In genomic region chr5:120590356-120591010, GRCm38 (mm10) we compare ENCODE assay signal across 12 mouse cellular contexts. TPM values are rescaled to one million over a fixed set of nuclear protein-coding genes. Genes with fewer than 3 reads are reported as not detected.
DNase-seq lines count a peak whose midpoint lies in the region; ATAC-seq and TF ChIP-seq lines count a peak whose summit lies in the region.
"Had no signal": no experiment of that assay in that cellular context is flagged by ENCODE, and none has a peak within 500 bp of the region (broad histone marks: within the 10 kb centered on the region; RNA-seq: fewer than 3 reads in every experiment).

No protein-coding gene starts in this region.

- no peak overlapping the region for H3K27ac ChIP-seq in kidney, adult 2 months (ENCODE audit: insufficient read depth, low read depth, low read length)
- no peak overlapping the region for H3K27ac ChIP-seq in thymus, adult 2 months (ENCODE audit: control insufficient read depth, insufficient read depth, low read length)
- H3K27ac ChIP-seq in bone marrow macrophage, adult 2 months (ENCODE audit: insufficient read depth, low read depth, low read length): no peak overlapping the region
- H3K27ac ChIP-seq in stomach, postnatal 0 days (replicated peaks): no peak overlapping the region
- H3K27ac ChIP-seq: embryonic facial prominence, embryonic 15.5 days had no signal

- peak; percentile 61 for DNase-seq in kidney, adult 2 months
- no peak for DNase-seq in kidney, postnatal 10 days
- peak; percentile 58 for DNase-seq in thymus, postnatal 0 days (ENCODE audit: low spot score)
- no peak for DNase-seq in thymus, adult 2 months
- DNase-seq in stomach, postnatal 0 days (ENCODE audit: low spot score): peak; percentile 52
- no peak for DNase-seq in layer of hippocampus, postnatal 14 days (ENCODE audit: low spot score in 2 of 2)
- no peak for DNase-seq in cerebellum, adult 11-12 months
- DNase-seq: heart, postnatal 10 days; spleen, adult 18-20 months had no signal

- WGBS in kidney, adult 2 months: 79% methylated on average over 16 of the region's 16 CpGs
- WGBS in thymus, adult 2 months: 85% methylated on average over 16 of the region's 16 CpGs
- 65% methylated on average over 16 of the region's 16 CpGs for WGBS in stomach, postnatal 0 days

- no peaks in the 10 kb centered on the region for H3K36me3 ChIP-seq in kidney, adult 2 months (ENCODE audit: control insufficient read depth, insufficient read depth, low read length)
- H3K36me3 ChIP-seq in thymus, adult 2 months (ENCODE audit: control insufficient read depth, insufficient read depth, low read length): no peaks in the 10 kb centered on the region
- no peaks in the 10 kb centered on the region for H3K36me3 ChIP-seq in stomach, postnatal 0 days (ENCODE audit: control insufficient read depth, insufficient read depth, low read length)
- H3K36me3 ChIP-seq: embryonic facial prominence, embryonic 15.5 days had no signal

- H3K9ac ChIP-seq in stomach, postnatal 0 days (ENCODE audit: low read length): no peak overlapping the region
- H3K9ac ChIP-seq: embryonic facial prominence, embryonic 15.5 days had no signal

- no peaks in the 10 kb centered on the region for H3K27me3 ChIP-seq in kidney, adult 2 months (replicated peaks; ENCODE audit: control insufficient read depth, insufficient read depth, low read length)
- H3K27me3 ChIP-seq in thymus, adult 2 months (ENCODE audit: control insufficient read depth, insufficient read depth, low read length): no peaks in the 10 kb centered on the region
- no peaks in the 10 kb centered on the region for H3K27me3 ChIP-seq in stomach, postnatal 0 days (ENCODE audit: control insufficient read depth, insufficient read depth, low read length)
- H3K27me3 ChIP-seq: embryonic facial prominence, embryonic 15.5 days had no signal

- no peak for ATAC-seq in stomach, postnatal 0 days (ENCODE audit: low FRiP score, low TSS enrichment)

- peaks cover 18% of the 10 kb centered on the region for H3K4me1 ChIP-seq in kidney, adult 2 months (ENCODE audit: control insufficient read depth, insufficient read depth, low read length)
- peaks cover 19% of the 10 kb centered on the region for H3K4me1 ChIP-seq in thymus, adult 2 months (replicated peaks; ENCODE audit: control insufficient read depth, insufficient read depth, low read length)
- peaks cover 17% of the 10 kb centered on the region for H3K4me1 ChIP-seq in bone marrow macrophage, adult 2 months (ENCODE audit: control insufficient read depth, insufficient read depth, low read length)
- peaks cover 2% of the 10 kb centered on the region; the same call in 1 of the 2 replicates for H3K4me1 ChIP-seq in stomach, postnatal 0 days (replicated peaks; ENCODE audit: control insufficient read depth, insufficient read depth)

- no peaks in the 10 kb centered on the region for H3K9me3 ChIP-seq in stomach, postnatal 0 days (ENCODE audit: control insufficient read depth, low read length)
- H3K9me3 ChIP-seq: embryonic facial prominence, embryonic 15.5 days had no signal

- H3K4me3 ChIP-seq in kidney, adult 2 months (ENCODE audit: insufficient read depth, low read depth, low read length): no peak overlapping the region
- no peak overlapping the region for H3K4me3 ChIP-seq in thymus, adult 2 months (ENCODE audit: control insufficient read depth, insufficient read depth, low read length)
- H3K4me3 ChIP-seq in bone marrow macrophage, adult 2 months (ENCODE audit: insufficient read depth, low read length): no peak overlapping the region
- no peak overlapping the region for H3K4me3 ChIP-seq in stomach, postnatal 0 days (ENCODE audit: low read depth, low read length)
- H3K4me3 ChIP-seq: embryonic facial prominence, embryonic 15.5 days had no signal

- H3K4me2 ChIP-seq in stomach, postnatal 0 days (replicated peaks; ENCODE audit: low read depth): no peak overlapping the region
- H3K4me2 ChIP-seq: embryonic facial prominence, embryonic 15.5 days had no signal

- TF ChIP-seq CTCF in kidney, adult 2 months (conservative IDR thresholded peaks at IDR 0.05; ENCODE audit: insufficient read depth, insufficient read length, low read depth, low read length): peak; percentile 77
- no peak; the same call in 1 of the 2 replicates for TF ChIP-seq CTCF in thymus, adult 2 months (IDR thresholded peaks at IDR 0.05; ENCODE audit: borderline replicate concordance, control insufficient read depth, extremely low read depth, insufficient read depth, low read length, poor library complexity)
- peak; percentile 63 for TF ChIP-seq CTCF in bone marrow macrophage, adult 2 months (IDR thresholded peaks at IDR 0.05; ENCODE audit: low read depth, low read length)
- peak; percentile 69 for TF ChIP-seq CTCF in stomach, postnatal 0 days (IDR thresholded peaks at IDR 0.05; ENCODE audit: low read depth)

- TF ChIP-seq EP300 in stomach, postnatal 0 days (optimal IDR thresholded peaks at IDR 0.05): no peak

- no peak for TF ChIP-seq POLR2A in kidney, adult 2 months (IDR thresholded peaks at IDR 0.05; ENCODE audit: low read depth, low read length)
- TF ChIP-seq POLR2A in thymus, adult 2 months (IDR thresholded peaks at IDR 0.05; ENCODE audit: control insufficient read depth, extremely low read depth, insufficient read depth, low read length, poor library complexity): no peak
- no peak for TF ChIP-seq POLR2A in bone marrow macrophage, adult 2 months (IDR thresholded peaks at IDR 0.05; ENCODE audit: borderline replicate concordance, low read depth, low read length)

RNA-seq across cellular contexts. Expression of gene Iqcd, which starts 1.7 kb away (rescaled TPM):
- polyA plus RNA-seq in kidney, adult 2 months (2012; rRNA removed): 2.1 and 2.5 TPM in 2 replicates
- polyA plus RNA-seq in thymus, postnatal 0 days (2015; fragmentation: Nextera tagmentation; extraction: Ambion mirVana): 1.5 and 1.7 TPM in 2 replicates
- polyA plus RNA-seq in thymus, adult 2 months (2012; rRNA removed): 2.8 and 3.0 TPM in 2 replicates
- polyA plus RNA-seq in bone marrow macrophage, adult 2 months (2012; ENCODE audit: insufficient read depth, insufficient read length, missing spikeins): 1.2 TPM in 1 of 2 replicates, not detected in the other
- 0.25 and 0.36 TPM in 2 replicates for polyA plus RNA-seq in stomach, postnatal 0 days (2015; fragmentation: Nextera tagmentation; extraction: Ambion mirVana)
- total RNA-seq in layer of hippocampus, postnatal 14 days (2021): 1 to 10 TPM in 1 of 2 experiments, under 1 TPM in 1; 0.52 to 2.4 TPM

RNA-seq across cellular contexts. Expression of gene Tpcn1, which starts 2.0 kb away (rescaled TPM):
- 200 and 216 TPM in 2 replicates for polyA plus RNA-seq in kidney, adult 2 months (2012; rRNA removed)
- 33.3 and 48.6 TPM in 2 replicates for polyA plus RNA-seq in thymus, postnatal 0 days (2015; fragmentation: Nextera tagmentation; extraction: Ambion mirVana)
- polyA plus RNA-seq in thymus, adult 2 months (2012; rRNA removed): 203 and 208 TPM in 2 replicates
- polyA plus RNA-seq in bone marrow macrophage, adult 2 months (2012; ENCODE audit: insufficient read depth, insufficient read length, missing spikeins): 104 and 121 TPM in 2 replicates
- polyA plus RNA-seq in stomach, postnatal 0 days (2015; fragmentation: Nextera tagmentation; extraction: Ambion mirVana): 12.7 and 13.9 TPM in 2 replicates
- total RNA-seq in layer of hippocampus, postnatal 14 days (2021): 10 to 100 TPM; 44.1 to 45.2 TPM

RNA-seq across cellular contexts. Expression of gene Rita1, which starts 21.9 kb away (rescaled TPM):
- 25.2 and 32.1 TPM in 2 replicates for polyA plus RNA-seq in kidney, adult 2 months (2012; rRNA removed)
- 10.7 TPM in 2 replicates for polyA plus RNA-seq in thymus, postnatal 0 days (2015; fragmentation: Nextera tagmentation; extraction: Ambion mirVana)
- polyA plus RNA-seq in thymus, adult 2 months (2012; rRNA removed): 18.8 and 20.6 TPM in 2 replicates
- polyA plus RNA-seq in bone marrow macrophage, adult 2 months (2012; ENCODE audit: insufficient read depth, insufficient read length, missing spikeins): 3.8 and 4.0 TPM in 2 replicates
- 12.1 TPM in 2 replicates for polyA plus RNA-seq in stomach, postnatal 0 days (2015; fragmentation: Nextera tagmentation; extraction: Ambion mirVana)
- total RNA-seq in layer of hippocampus, postnatal 14 days (2021): 10 to 100 TPM; 24.8 to 26.8 TPM

RNA-seq across cellular contexts. Expression of gene Ddx54, which starts 22.1 kb away (rescaled TPM):
- 29.3 and 31.6 TPM in 2 replicates for polyA plus RNA-seq in kidney, adult 2 months (2012; rRNA removed)
- 106 and 108 TPM in 2 replicates for polyA plus RNA-seq in thymus, postnatal 0 days (2015; fragmentation: Nextera tagmentation; extraction: Ambion mirVana)
- polyA plus RNA-seq in thymus, adult 2 months (2012; rRNA removed): 429 and 448 TPM in 2 replicates
- 20.3 and 20.4 TPM in 2 replicates for polyA plus RNA-seq in bone marrow macrophage, adult 2 months (2012; ENCODE audit: insufficient read depth, insufficient read length, missing spikeins)
- 22.5 and 23.0 TPM in 2 replicates for polyA plus RNA-seq in stomach, postnatal 0 days (2015; fragmentation: Nextera tagmentation; extraction: Ambion mirVana)
- total RNA-seq in layer of hippocampus, postnatal 14 days (2021): 10 to 100 TPM; 41.7 to 44.4 TPM

RNA-seq across cellular contexts. Expression of gene Cfap73, which starts 43.6 kb away (rescaled TPM):
- not detected in 2 replicates for polyA plus RNA-seq in kidney, adult 2 months (2012; rRNA removed)
- polyA plus RNA-seq in thymus, postnatal 0 days (2015; fragmentation: Nextera tagmentation; extraction: Ambion mirVana): 0.23 and 0.30 TPM in 2 replicates
- polyA plus RNA-seq in thymus, adult 2 months (2012; rRNA removed): 0.15 and 0.33 TPM in 2 replicates
- not detected in 2 replicates for polyA plus RNA-seq in bone marrow macrophage, adult 2 months (2012; ENCODE audit: insufficient read depth, insufficient read length, missing spikeins)
- polyA plus RNA-seq in stomach, postnatal 0 days (2015; fragmentation: Nextera tagmentation; extraction: Ambion mirVana): 0.10 TPM in 1 of 2 replicates, not detected in the other
- total RNA-seq in layer of hippocampus, postnatal 14 days (2021): 1 to 10 TPM in 1 of 2 experiments, not detected in 1; 1.8 TPM
- total RNA-seq: heart, postnatal 10 days; left cerebral cortex, postnatal 14 days had no signal

Comparison
In these comparisons a context has a peak if more than half of its experiments do, and no peak if none do; other contexts are left out.
1. DNase-seq: peak in kidney, adult 2 months (single experiment), thymus, postnatal 0 days (single experiment) and stomach, postnatal 0 days (single experiment); none in kidney, postnatal 10 days (single experiment), thymus, adult 2 months (single experiment), layer of hippocampus, postnatal 14 days (0 of 2) and cerebellum, adult 11-12 months (single experiment).